ENCODE assay signal across 9 mouse cellular contexts in genomic region chr1:187604063-187604484, GRCm38 (mm10). TPM values are rescaled to one million over a fixed set of nuclear protein-coding genes. Genes with fewer than 3 reads are reported as not detected.
DNase-seq lines count a peak whose midpoint lies in the region; ATAC-seq and TF ChIP-seq lines count a peak whose summit lies in the region.
"Had no signal": no experiment of that assay in that cellular context is flagged by ENCODE, and none has a peak within 500 bp of the region (broad histone marks: within the 10 kb centered on the region; RNA-seq: fewer than 3 reads in every experiment).

No protein-coding gene starts in this region.

- peak overlapping the region; percentile 21 for H3K4me2 ChIP-seq in lung, embryonic 14.5 days
- H3K4me2 ChIP-seq in intestine, postnatal 0 days (replicated peaks; ENCODE audit: low read depth) = peak overlapping the region; percentile 50
- H3K4me2 ChIP-seq in neural tube, embryonic 15.5 days = peak overlapping the region; percentile 13

- H3K27ac ChIP-seq in lung, embryonic 14.5 days (ENCODE audit: low read depth) = no peak overlapping the region
- no peak overlapping the region for H3K27ac ChIP-seq in embryonic facial prominence, embryonic 10.5 days (replicated peaks)
- no peak overlapping the region for H3K27ac ChIP-seq in intestine, postnatal 0 days (ENCODE audit: low read depth, low read length)
- H3K27ac ChIP-seq in neural tube, embryonic 15.5 days (replicated peaks) = no peak overlapping the region
- H3K27ac ChIP-seq: forebrain, embryonic 12.5 days had no signal

- no peak overlapping the region for H3K4me3 ChIP-seq in lung, embryonic 14.5 days (ENCODE audit: low read depth, low read length)
- H3K4me3 ChIP-seq in embryonic facial prominence, embryonic 10.5 days = peak overlapping the region; percentile 25; the same call in 1 of the 2 replicates
- no peak overlapping the region for H3K4me3 ChIP-seq in intestine, postnatal 0 days (ENCODE audit: low read depth, low read length)
- H3K4me3 ChIP-seq in neural tube, embryonic 15.5 days (replicated peaks) = no peak overlapping the region

- peaks cover 58% of the 10 kb centered on the region for H3K27me3 ChIP-seq in lung, embryonic 14.5 days (ENCODE audit: insufficient read depth, low read length)
- H3K27me3 ChIP-seq in embryonic facial prominence, embryonic 10.5 days (replicated peaks; ENCODE audit: low read depth, poor library complexity, severe bottlenecking) = peaks cover 80% of the 10 kb centered on the region
- H3K27me3 ChIP-seq in intestine, postnatal 0 days (replicated peaks; ENCODE audit: control insufficient read depth, insufficient read depth, low read length) = peaks cover 43% of the 10 kb centered on the region
- H3K27me3 ChIP-seq in neural tube, embryonic 15.5 days (replicated peaks) = peaks cover 53% of the 10 kb centered on the region

- H3K36me3 ChIP-seq in lung, embryonic 14.5 days (ENCODE audit: insufficient read depth) = no peaks in the 10 kb centered on the region
- H3K36me3 ChIP-seq in embryonic facial prominence, embryonic 10.5 days (replicated peaks) = no peaks in the 10 kb centered on the region
- H3K36me3 ChIP-seq in intestine, postnatal 0 days (ENCODE audit: control insufficient read depth, insufficient read depth) = no peaks in the 10 kb centered on the region
- H3K36me3 ChIP-seq in neural tube, embryonic 15.5 days = no peaks in the 10 kb centered on the region
- H3K36me3 ChIP-seq: forebrain, embryonic 12.5 days had no signal

- peak; percentile 27 for DNase-seq in lung, embryonic 14.5 days
- DNase-seq in lung, postnatal 25 days (ENCODE audit: low spot score) = no peak
- peak; percentile 34 for DNase-seq in embryonic facial prominence, embryonic 10.5 days (ENCODE audit: low spot score)
- DNase-seq in spleen, postnatal 14 days (ENCODE audit: low spot score in 2 of 2) = no peak
- DNase-seq in B cell, adult 2 months = no peak
- DNase-seq: liver had no signal

- H3K9me3 ChIP-seq in lung, embryonic 14.5 days (ENCODE audit: low read depth, low read length) = no peaks in the 10 kb centered on the region
- H3K9me3 ChIP-seq in embryonic facial prominence, embryonic 10.5 days = peaks cover 5% of the 10 kb centered on the region; the same call in 1 of the 2 replicates
- 0 out of 2 replicates have a peak, but pooled peaks cover 3% of the 10 kb centered on the region for H3K9me3 ChIP-seq in intestine, postnatal 0 days (ENCODE audit: control insufficient read depth)
- H3K9me3 ChIP-seq in neural tube, embryonic 15.5 days (replicated peaks) = no peaks in the 10 kb centered on the region
- H3K9me3 ChIP-seq: forebrain, embryonic 12.5 days had no signal

- H3K4me1 ChIP-seq in lung, embryonic 14.5 days (ENCODE audit: insufficient read depth) = no peaks in the 10 kb centered on the region
- peaks cover 53% of the 10 kb centered on the region for H3K4me1 ChIP-seq in embryonic facial prominence, embryonic 10.5 days
- H3K4me1 ChIP-seq in intestine, postnatal 0 days (replicated peaks; ENCODE audit: control insufficient read depth, insufficient read depth, low read length) = no peaks in the 10 kb centered on the region
- peaks cover 53% of the 10 kb centered on the region for H3K4me1 ChIP-seq in neural tube, embryonic 15.5 days

- H3K9ac ChIP-seq in lung, embryonic 14.5 days = no peak overlapping the region
- H3K9ac ChIP-seq in intestine, postnatal 0 days (ENCODE audit: low read depth, low read length) = no peak overlapping the region
- H3K9ac ChIP-seq in neural tube, embryonic 15.5 days (replicated peaks) = no peak overlapping the region
- H3K9ac ChIP-seq: forebrain, embryonic 12.5 days had no signal

- ATAC-seq in lung, embryonic 14.5 days (ENCODE audit: insufficient read depth) = no peak
- peak; percentile 50; the same call in 1 of the 2 replicates for ATAC-seq in intestine, postnatal 0 days
- no peak for ATAC-seq in neural tube, embryonic 15.5 days (ENCODE audit: low FRiP score)

- WGBS in lung, embryonic 14.5 days = 8% methylated on average over 11 of the region's 11 CpGs
- 1% methylated on average over 11 of the region's 11 CpGs for WGBS in embryonic facial prominence, embryonic 10.5 days
- WGBS in intestine, postnatal 0 days = 9% methylated on average over 11 of the region's 11 CpGs
- 3% methylated on average over 11 of the region's 11 CpGs for WGBS in neural tube, embryonic 15.5 days

- TF ChIP-seq CTCF in lung, embryonic 14.5 days (IDR thresholded peaks at IDR 0.05; ENCODE audit: low read depth) = no peak
- TF ChIP-seq CTCF in intestine, postnatal 0 days (IDR thresholded peaks at IDR 0.05; ENCODE audit: low read depth) = no peak

RNA-seq across cellular contexts. Expression of gene Esrrg, which starts 4.5 kb away (rescaled TPM):
- polyA plus RNA-seq in lung, embryonic 14.5 days (2014; fragmentation: Nextera tagmentation; extraction: Ambion mirVana) = 0.85 and 1.8 TPM in 2 replicates
- 1.1 and 2.5 TPM in 2 replicates for polyA plus RNA-seq in embryonic facial prominence, embryonic 10.5 days (2016; fragmentation: Nextera tagmentation; extraction: Ambion mirVana)
- polyA plus RNA-seq in intestine, postnatal 0 days (2015; fragmentation: Nextera tagmentation; extraction: Ambion mirVana) = 0.89 and 1.2 TPM in 2 replicates
- polyA plus RNA-seq in neural tube, embryonic 15.5 days (2015; fragmentation: Nextera tagmentation; extraction: Ambion mirVana) = 27.5 and 31.6 TPM in 2 replicates

Comparison
In these comparisons a context has a peak if more than half of its experiments do, and no peak if none do; other contexts are left out.
1. DNase-seq: peak in lung, embryonic 14.5 days (single experiment) and embryonic facial prominence, embryonic 10.5 days (single experiment); none in lung, postnatal 25 days (single experiment), spleen, postnatal 14 days (0 of 2) and B cell, adult 2 months (0 of 2).
2. Peak in every context shown above with its lines, with median percentiles within 50 percentile points of each other: H3K4me2 ChIP-seq.